Mouse (Mus musculus) heart, embryonic 12.5 days (tissue): ENCODE results near the gene Rrp8. TPM values are rescaled to one million over a fixed set of nuclear protein-coding genes. Genes with fewer than 3 reads are reported as not detected.
A peak's percentile ranks its signal among the peaks of the same experiment; 100 is the strongest.

ENCODE experiments used
- ATAC-seq: fragments of 200-750 bp; cut with Nextera tagmentation; 2 replicates; pipeline ENCODE4 v1.8.0; 2017; ENCODE audit warnings: moderate TSS enrichment, moderate library complexity; ENCODE audit not compliant: insufficient number of reproducible peaks, low FRiP score
- H3K27ac ChIP-seq: fragments of 300-500 bp; sonication (generic); 2 replicates; pipeline ENCODE4 v1.5.1; 2016; ENCODE audit warnings: mild to moderate bottlenecking, moderate library complexity; ENCODE audit not compliant: poor library complexity, severe bottlenecking
- H3K27me3 ChIP-seq: fragments of 300-500 bp; sonication (generic); replicated peaks from 2 replicates; pipeline ENCODE4 v1.6.1; 2016; ENCODE audit warnings: mild to moderate bottlenecking, moderate library complexity
- H3K36me3 ChIP-seq: fragments of 300-500 bp; sonication (generic); 2 replicates; pipeline ENCODE4 v1.6.1; 2016; ENCODE audit warnings: mild to moderate bottlenecking, moderate library complexity
- H3K4me1 ChIP-seq: fragments of 300-500 bp; sonication (generic); replicated peaks from 2 replicates; pipeline ENCODE4 v1.6.1; 2016; ENCODE audit warnings: mild to moderate bottlenecking
- H3K4me2 ChIP-seq: fragments of 300-500 bp; sonication (generic); 2 replicates; pipeline ENCODE4 v1.6.1; 2016; ENCODE audit warnings: mild to moderate bottlenecking, moderate library complexity
- H3K4me3 ChIP-seq: fragments of 300-500 bp; sonication (generic); 2 replicates; pipeline ENCODE4 v1.5.1; 2016; ENCODE audit warnings: mild to moderate bottlenecking
- H3K9ac ChIP-seq: fragments of 300-500 bp; sonication (generic); 2 replicates; pipeline ENCODE4 v1.6.1; 2016; ENCODE audit warnings: mild to moderate bottlenecking, moderate library complexity
- H3K9me3 ChIP-seq: fragments of 300-500 bp; sonication (generic); replicated peaks from 2 replicates; pipeline ENCODE4 v1.6.1; 2016; ENCODE audit warnings: mild to moderate bottlenecking, moderate library complexity
- WGBS: fragments of 180-500 bp; shearing (Covaris S2); methylation state at CpG from one replicate; pipeline ENCODE4 v1.1.7; 2016; 5-methylcytosine and 5-hydroxymethylcytosine counted together
- polyA plus RNA-seq: library from polyadenylated mRNA; unstranded; fragments of >200 nt; fragmentation: Nextera tagmentation; extraction: Ambion mirVana; gene quantifications from 2 replicates; pipeline ENCODE4 v1.2.1, GENCODE M21; 2016

Gene Rrp8
- polyA plus RNA-seq, 1 experiment from 2014 or later, result 30.9 TPM

- Histone ChIP-seq H3K4me1 (no peaks in the 10 kb centered on the region), H3K9ac (no peak overlapping the region), H3K27ac (no peak overlapping the region), H3K9me3 (no peaks in the 10 kb centered on the region), H3K36me3 (no peaks in the 10 kb centered on the region), H3K4me3 (no peak overlapping the region), H3K4me2 (no peak overlapping the region), H3K27me3 (no peaks in the 10 kb centered on the region; the same call in 1 of the 2 replicates)
- 68% methylated on average over 1 of the region's 1 CpGs for WGBS
- no peak for ATAC-seq
Observed at GRCm38 (mm10) chr7:105690875-105691274, 46.3 kb downstream of the Rrp8 start.

GRCm38 (mm10) chr7:105685541-105686197, 51.5 kb downstream of the Rrp8 start:
- H3K27me3 ChIP-seq, result no peaks in the 10 kb centered on the region; the same call in 1 of the 2 replicates
- no peak overlapping the region for H3K9ac ChIP-seq
- H3K4me2 ChIP-seq, result peak overlapping the region; percentile 48
- H3K4me1 ChIP-seq, result no peaks in the 10 kb centered on the region
- ATAC-seq, result no peak
- no peak overlapping the region for H3K4me3 ChIP-seq
- H3K36me3 ChIP-seq, result no peaks in the 10 kb centered on the region
- H3K27ac ChIP-seq, result no peak overlapping the region
- WGBS, result 13% methylated on average over 13 of the region's 13 CpGs
- no peaks in the 10 kb centered on the region for H3K9me3 ChIP-seq

Other genes with a start within 250 kb of the Rrp8 start
- gene Smpd1, start 183.0 kb downstream of the Rrp8 start, polyA plus RNA-seq, result 52.4 and 54.6 TPM in 2 replicates
- gene Apbb1, start 155.7 kb downstream of the Rrp8 start, polyA plus RNA-seq, result 48.8 and 52.9 TPM in 2 replicates
- 0.33 and 1.9 TPM in 2 replicates for gene Hpx, start 137.2 kb downstream of the Rrp8 start, polyA plus RNA-seq
- gene Trim3, start 103.8 kb downstream of the Rrp8 start, polyA plus RNA-seq, result 27.9 and 30.7 TPM in 2 replicates
- 142 and 155 TPM in 2 replicates for gene Timm10b, start 97.3 kb downstream of the Rrp8 start, polyA plus RNA-seq
- gene Arfip2, start 97.0 kb downstream of the Rrp8 start, polyA plus RNA-seq, result 45.5 and 45.6 TPM in 2 replicates
- gene Gm45799, start 96.8 kb downstream of the Rrp8 start, polyA plus RNA-seq, result 14.1 and 14.8 TPM in 2 replicates
- 0.41 and 0.52 TPM in 2 replicates for gene Dnhd1, start 86.6 kb downstream of the Rrp8 start, polyA plus RNA-seq
- 384 and 391 TPM in 2 replicates for gene Ilk, start 793 bp downstream of the Rrp8 start, polyA plus RNA-seq
- 142 and 160 TPM in 2 replicates for gene Taf10, start 7.0 kb upstream of the Rrp8 start, polyA plus RNA-seq
- 87.7 and 97.8 TPM in 2 replicates for gene Tpp1, start 14.8 kb upstream of the Rrp8 start, polyA plus RNA-seq
- 8.7 and 9.4 TPM in 2 replicates for gene Dchs1, start 50.3 kb upstream of the Rrp8 start, polyA plus RNA-seq
- gene Mrpl17, start 73.7 kb upstream of the Rrp8 start, polyA plus RNA-seq, result 232 TPM in 2 replicates
- 0.39 TPM in 1 of 2 replicates, not detected in the other for gene Gm4070, start 216.6 kb upstream of the Rrp8 start, polyA plus RNA-seq